Mouse (Mus musculus): ENCODE measurements around the gene Ssrp1. TPM values are rescaled to one million over a fixed set of nuclear protein-coding genes. Genes with fewer than 3 reads are reported as not detected.

The Ssrp1 gene
- polyA plus RNA-seq, 1 experiment from 2014 or later, result 148 TPM

DNA sequence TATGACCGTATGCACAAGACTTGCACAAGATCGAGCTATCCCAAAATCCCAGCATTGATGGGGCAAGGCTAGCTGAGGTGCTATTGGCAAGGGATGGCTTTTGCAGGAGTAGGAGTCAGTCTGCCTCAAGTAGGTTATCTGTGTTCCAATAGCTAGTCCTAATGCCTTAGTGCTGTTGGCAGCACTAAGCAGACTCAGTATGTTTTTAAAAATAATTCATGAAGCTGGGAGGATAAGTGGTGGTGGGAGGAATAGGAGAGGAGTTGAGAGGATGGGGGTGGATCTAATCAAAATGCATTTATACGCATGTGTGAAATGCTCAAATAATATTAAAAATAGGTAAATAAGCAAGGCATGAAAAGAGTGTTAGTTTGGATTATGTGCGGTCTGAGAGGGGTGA lies 54.3 kb downstream of the Ssrp1 start:
- WGBS, result 89% methylated on average over 4 of the region's 4 CpGs
- no peak for ATAC-seq (replicated peaks; ENCODE audit: extremely low read depth, insufficient read depth, low FRiP score)
- Histone ChIP-seq H3K4me2 (ENCODE audit: low read depth, low read length) (no peak overlapping the region), H3K9ac (ENCODE audit: low read length) (no peak overlapping the region), H3K4me1 (ENCODE audit: control insufficient read depth, insufficient read depth, low read length) (peaks cover 9% of the 10 kb centered on the region), H3K36me3 (ENCODE audit: control insufficient read depth, insufficient read depth) (no peaks in the 10 kb centered on the region), H3K9me3 (replicated peaks; ENCODE audit: control insufficient read depth, low read length) (no peaks in the 10 kb centered on the region), H3K27ac (ENCODE audit: low read length) (no peak overlapping the region), H3K27me3 (ENCODE audit: control insufficient read depth, insufficient read depth, low read length) (no peaks in the 10 kb centered on the region), H3K4me3 (ENCODE audit: low read length) (no peak overlapping the region)

DNA sequence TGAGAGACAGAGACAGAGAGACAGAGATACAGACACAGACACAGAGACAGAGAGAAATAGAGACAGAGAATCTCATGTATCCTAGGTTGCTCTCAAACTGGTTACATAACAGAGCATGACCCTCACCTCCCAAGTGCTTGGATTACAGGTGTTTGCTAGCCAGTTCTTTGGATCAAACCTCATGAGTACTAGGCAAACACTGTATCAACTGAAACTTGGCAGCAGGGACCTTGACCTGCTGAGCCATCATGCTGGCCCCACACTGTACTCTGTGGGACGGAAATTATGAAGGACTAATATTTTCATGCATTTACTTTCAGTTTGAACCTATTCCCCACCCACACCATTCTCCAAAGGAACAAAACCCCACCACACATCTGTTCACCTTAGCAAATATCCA lies 56.3 kb downstream of the Ssrp1 start:
- Histone ChIP-seq H3K27me3 (ENCODE audit: control insufficient read depth, insufficient read depth, low read length) (no peaks in the 10 kb centered on the region), H3K4me1 (ENCODE audit: control insufficient read depth, insufficient read depth, low read length) (peaks cover 9% of the 10 kb centered on the region), H3K27ac (ENCODE audit: low read length) (no peak overlapping the region), H3K36me3 (ENCODE audit: control insufficient read depth, insufficient read depth) (no peaks in the 10 kb centered on the region), H3K9me3 (replicated peaks; ENCODE audit: control insufficient read depth, low read length) (no peaks in the 10 kb centered on the region), H3K4me2 (ENCODE audit: low read depth, low read length) (no peak overlapping the region), H3K9ac (ENCODE audit: low read length) (no peak overlapping the region), H3K4me3 (ENCODE audit: low read length) (no peak overlapping the region)
- WGBS, result 92% methylated on average over 1 of the region's 1 CpGs
- no peak for ATAC-seq (replicated peaks; ENCODE audit: extremely low read depth, insufficient read depth, low FRiP score)

DNA sequence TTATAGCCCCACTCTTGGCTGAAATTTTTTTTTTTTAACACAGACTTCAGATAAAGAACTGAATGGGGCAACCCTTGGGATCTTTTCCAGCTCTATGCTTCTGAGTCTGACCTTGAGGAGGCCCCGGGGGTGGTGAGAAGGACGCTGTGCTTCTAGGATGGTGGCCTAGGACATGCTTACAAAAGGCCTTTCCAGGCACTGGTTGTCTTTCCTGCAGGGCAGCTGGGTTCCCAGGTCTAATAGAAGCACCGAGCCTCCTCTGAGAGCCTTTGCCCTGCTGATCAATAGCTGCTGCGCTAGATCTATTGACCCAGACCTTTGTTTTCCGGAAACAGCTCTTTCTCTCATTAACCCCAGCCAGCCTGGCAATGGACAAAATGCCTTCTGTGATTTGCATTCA lies 58.9 kb downstream of the Ssrp1 start:
- H3K36me3 ChIP-seq (ENCODE audit: control insufficient read depth, insufficient read depth), result no peaks in the 10 kb centered on the region
- H3K27me3 ChIP-seq (ENCODE audit: control insufficient read depth, insufficient read depth, low read length), result no peaks in the 10 kb centered on the region
- H3K4me2 ChIP-seq (ENCODE audit: low read depth, low read length), result no peak overlapping the region
- H3K4me1 ChIP-seq (ENCODE audit: control insufficient read depth, insufficient read depth, low read length), result peaks cover 7% of the 10 kb centered on the region
- H3K27ac ChIP-seq (ENCODE audit: low read length), result no peak overlapping the region
- no peak overlapping the region for H3K4me3 ChIP-seq (ENCODE audit: low read length)
- 55% methylated on average over 5 of the region's 5 CpGs for WGBS
- H3K9me3 ChIP-seq (replicated peaks; ENCODE audit: control insufficient read depth, low read length), result peaks cover 2% of the 10 kb centered on the region; the same call in 1 of the 2 replicates
- ATAC-seq (replicated peaks; ENCODE audit: extremely low read depth, insufficient read depth, low FRiP score), result no peak
- no peak overlapping the region for H3K9ac ChIP-seq (ENCODE audit: low read length)

Other genes starting within 250 kb of the Ssrp1 start
- 102 and 110 TPM in 2 replicates for gene Ube2l6, start 238.4 kb upstream of the Ssrp1 start, polyA plus RNA-seq (2015; fragmentation: Nextera tagmentation; extraction: Ambion mirVana)
- 0.21 and 0.24 TPM in 2 replicates for gene Smtnl1, start 214.6 kb upstream of the Ssrp1 start, polyA plus RNA-seq (2015; fragmentation: Nextera tagmentation; extraction: Ambion mirVana)
- gene Timm10, start 210.2 kb upstream of the Ssrp1 start, polyA plus RNA-seq (2015; fragmentation: Nextera tagmentation; extraction: Ambion mirVana), result 92.9 and 97.9 TPM in 2 replicates
- 8.0 and 8.7 TPM in 2 replicates for gene Slc43a1, start 198.4 kb upstream of the Ssrp1 start, polyA plus RNA-seq (2015; fragmentation: Nextera tagmentation; extraction: Ambion mirVana)
- 1.5 and 1.7 TPM in 2 replicates for gene Rtn4rl2, start 150.5 kb upstream of the Ssrp1 start, polyA plus RNA-seq (2015; fragmentation: Nextera tagmentation; extraction: Ambion mirVana)
- 42.5 and 43.6 TPM in 2 replicates for gene Slc43a3, start 100.7 kb upstream of the Ssrp1 start, polyA plus RNA-seq (2015; fragmentation: Nextera tagmentation; extraction: Ambion mirVana)
- 0.68 TPM in 1 of 2 replicates, not detected in the other for gene Prg2, start 56.8 kb upstream of the Ssrp1 start, polyA plus RNA-seq (2015; fragmentation: Nextera tagmentation; extraction: Ambion mirVana)
- 0.34 TPM in 1 of 2 replicates, not detected in the other for gene Prg3, start 49.0 kb upstream of the Ssrp1 start, polyA plus RNA-seq (2015; fragmentation: Nextera tagmentation; extraction: Ambion mirVana)
- 0.60 and 0.79 TPM in 2 replicates for gene P2rx3, start 228 bp downstream of the Ssrp1 start, polyA plus RNA-seq (2015; fragmentation: Nextera tagmentation; extraction: Ambion mirVana)
- gene Tnks1bp1, start 10.8 kb downstream of the Ssrp1 start, polyA plus RNA-seq (2015; fragmentation: Nextera tagmentation; extraction: Ambion mirVana), result 23.6 and 32.3 TPM in 2 replicates
- gene Aplnr, start 99.0 kb downstream of the Ssrp1 start, polyA plus RNA-seq (2015; fragmentation: Nextera tagmentation; extraction: Ambion mirVana), result 42.9 and 53.3 TPM in 2 replicates
- gene Lrrc55, start 160.0 kb downstream of the Ssrp1 start, polyA plus RNA-seq (2015; fragmentation: Nextera tagmentation; extraction: Ambion mirVana), result 0.33 and 0.49 TPM in 2 replicates